Mouse (Mus musculus) heart, embryonic 14.5 days (tissue): Measurements from ENCODE around the gene Eps8l1. TPM values are rescaled to one million over a fixed set of nuclear protein-coding genes. Genes with fewer than 3 reads are reported as not detected.
A peak's percentile ranks its signal among the peaks of the same experiment; 100 is the strongest.

Experiments
- ATAC-seq: fragments of 200-750 bp; cut with Nextera tagmentation; 2 replicates; pipeline ENCODE4 v1.8.0; 2017; ENCODE audit warnings: low read depth, moderate TSS enrichment; ENCODE audit not compliant: insufficient number of reproducible peaks, insufficient read depth, low FRiP score
- H3K27ac ChIP-seq, 2 experiments: fragments of 200-500 bp in 1 of 2; fragments of 300-500 bp in 1 of 2; sonication (generic) in 1 of 2; replicated peaks in 1 of 2; 2 replicates each; pipeline ENCODE4 v1.5.1; 2012 to 2014; ENCODE audit warnings: low read depth in 2 of 2, low read length in 2 of 2, control low read depth in 1 of 2, mild to moderate bottlenecking in 1 of 2, mixed read lengths in 1 of 2; ENCODE audit not compliant: control insufficient read depth in 1 of 2, insufficient read depth in 1 of 2
- H3K27me3 ChIP-seq: fragments of 300-500 bp; sonication (generic); 2 replicates; pipeline ENCODE4 v1.6.1; 2014; ENCODE audit warnings: mild to moderate bottlenecking, low read length, control low read depth; ENCODE audit not compliant: control insufficient read depth, insufficient read depth
- H3K36me3 ChIP-seq: fragments of 300-500 bp; sonication (generic); 2 replicates; pipeline ENCODE4 v1.6.1; 2014; ENCODE audit warnings: mild to moderate bottlenecking, control low read depth, low read length, mixed read lengths; ENCODE audit not compliant: control insufficient read depth, insufficient read depth
- H3K4me1 ChIP-seq, 2 experiments: fragments of 200-500 bp in 1 of 2; fragments of 300-500 bp in 1 of 2; sonication (generic) in 1 of 2; 2 replicates each; pipeline ENCODE4 v1.6.1; 2012 to 2014; ENCODE audit warnings: low read length in 2 of 2, control low read depth in 1 of 2, mixed read lengths in 1 of 2; ENCODE audit not compliant: control insufficient read depth in 2 of 2, insufficient read depth in 2 of 2
- H3K4me2 ChIP-seq: fragments of 300-500 bp; sonication (generic); 2 replicates; pipeline ENCODE4 v1.6.1; 2014; ENCODE audit warnings: mild to moderate bottlenecking, low read length
- H3K4me3 ChIP-seq, 2 experiments: fragments of 200-500 bp in 1 of 2; fragments of 300-500 bp in 1 of 2; sonication (generic) in 1 of 2; 2 replicates each; pipeline ENCODE4 v1.5.1; 2012 to 2014; ENCODE audit warnings: low read length in 2 of 2, mild to moderate bottlenecking in 2 of 2, control low read depth in 1 of 2, low read depth in 1 of 2, moderate library complexity in 1 of 2; ENCODE audit not compliant: control insufficient read depth in 1 of 2, insufficient read depth in 1 of 2
- H3K9ac ChIP-seq: fragments of 300-500 bp; sonication (generic); 2 replicates; pipeline ENCODE4 v1.6.1; 2014; ENCODE audit warnings: mild to moderate bottlenecking, low read length
- H3K9me3 ChIP-seq: fragments of 300-500 bp; sonication (generic); 2 replicates; pipeline ENCODE4 v1.6.1; 2016; ENCODE audit warnings: low read length, control low read depth; ENCODE audit not compliant: control insufficient read depth
- WGBS: fragments of 180-500 bp; shearing (Covaris S2); extraction: QIAGEN DNeasy Blood & Tissue Kit; methylation state at CpG from one replicate; pipeline ENCODE4 v1.1.7; 2014; 5-methylcytosine and 5-hydroxymethylcytosine counted together
- polyA plus RNA-seq: library from polyadenylated mRNA; unstranded; fragments of >200 nt; fragmentation: Nextera tagmentation; extraction: Ambion mirVana; gene quantifications from 2 replicates; pipeline ENCODE4 v1.2.1, GENCODE M21; 2014

The Eps8l1 gene
- polyA plus RNA-seq, 1 experiment from 2014 or later: 4.7 TPM

- peaks cover 57% of the 10 kb centered on the region for H3K36me3 ChIP-seq
- H3K27me3 ChIP-seq: no peaks in the 10 kb centered on the region
- no peaks in the 10 kb centered on the region for H3K9me3 ChIP-seq
- ATAC-seq: no peak
- WGBS: 14% methylated on average over 9 of the region's 9 CpGs
- H3K4me3 ChIP-seq: peak overlapping the region in 1 of 2 experiments; percentile 4; a peak in 2 of 4 replicates
- H3K27ac ChIP-seq: peak overlapping the region; percentile 21 to 64; a peak in 3 of 4 replicates
- peak overlapping the region; percentile 90 for H3K4me2 ChIP-seq
- H3K9ac ChIP-seq: peak overlapping the region; percentile 96; the same call in 1 of the 2 replicates
- peaks cover 26 to 37% of the 10 kb centered on the region in 2 experiments for H3K4me1 ChIP-seq
These were observed 37.8 kb downstream of the Eps8l1 start for GRCm38 (mm10) chr7:4498251-4498650.

- H3K27ac ChIP-seq: peak overlapping the region; percentile 21 to 64; a peak in 2 of 4 replicates
These were observed 38.6 kb downstream of the Eps8l1 start for GRCm38 (mm10) chr7:4499034-4499433.

GRCm38 (mm10) chr7:4500892-4501471 is 40.5 kb downstream of the Eps8l1 start:
- H3K9ac ChIP-seq: peak overlapping the region; percentile 96
- H3K9me3 ChIP-seq: no peaks in the 10 kb centered on the region
- under 1% methylated on average over 40 of the region's 52 CpGs for WGBS
- H3K36me3 ChIP-seq: peaks cover 45% of the 10 kb centered on the region
- ATAC-seq: peak; percentile 33
- H3K27me3 ChIP-seq: no peaks in the 10 kb centered on the region
- peak overlapping the region; percentile 60 to 94 for H3K27ac ChIP-seq
- H3K4me2 ChIP-seq: peak overlapping the region; percentile 90
- peak overlapping the region; percentile 84 to 88 for H3K4me3 ChIP-seq
- peaks cover 26 to 37% of the 10 kb centered on the region in 2 experiments for H3K4me1 ChIP-seq

More at GRCm38 (mm10) chr7:4499034-4499433, 38.6 kb downstream of the Eps8l1 start:
- no peaks in the 10 kb centered on the region for H3K27me3 ChIP-seq
- peak overlapping the region in 1 of 2 experiments; percentile 88; a peak in 1 of 4 replicates for H3K4me3 ChIP-seq
- peak overlapping the region; percentile 96 for H3K9ac ChIP-seq
- no peaks in the 10 kb centered on the region for H3K9me3 ChIP-seq
- H3K4me2 ChIP-seq: peak overlapping the region; percentile 90
- no peak for ATAC-seq
- 62% methylated on average over 4 of the region's 4 CpGs for WGBS
- H3K36me3 ChIP-seq: peaks cover 50% of the 10 kb centered on the region
- H3K4me1 ChIP-seq: peaks cover 26 to 37% of the 10 kb centered on the region in 2 experiments

- Histone ChIP-seq H3K27me3 (no peaks in the 10 kb centered on the region), H3K4me1 (peaks cover 26 to 37% of the 10 kb centered on the region in 2 experiments), H3K36me3 (peaks cover 39% of the 10 kb centered on the region), H3K4me3 (peak within 1 kb of the TSS; percentile 84 to 88), H3K27ac (peak within 1 kb of the TSS; percentile 94 to 98), H3K9ac (peak within 1 kb of the TSS; percentile 96), H3K4me2 (peak within 1 kb of the TSS; percentile 90), H3K9me3 (no peaks in the 10 kb centered on the region)
- under 1% methylated on average over 61 of the region's 62 CpGs for WGBS
- peak; percentile 90 for ATAC-seq
These were observed 41.3 kb downstream of the Eps8l1 start, which contains the start of gene Ppp1r12c for GRCm38 (mm10) chr7:4501558-4502397. Gene Ppp1r12c, minus strand, starts transcription at chr7:4501680.

GRCm38 (mm10) chr7:4502421-4503090 is 42.1 kb downstream of the Eps8l1 start:
- Histone ChIP-seq H3K27me3 (no peaks in the 10 kb centered on the region), H3K9me3 (no peaks in the 10 kb centered on the region), H3K27ac (peak overlapping the region; percentile 94 to 98; a peak in 3 of 4 replicates), H3K9ac (peak overlapping the region; percentile 96; the same call in 1 of the 2 replicates), H3K4me1 (peaks cover 22 to 33% of the 10 kb centered on the region in 2 experiments), H3K36me3 (peaks cover 34% of the 10 kb centered on the region), H3K4me3 (peak overlapping the region; percentile 84 to 88), H3K4me2 (peak overlapping the region; percentile 90)
- no peak for ATAC-seq
- WGBS: 8% methylated on average over 14 of the region's 14 CpGs

GRCm38 (mm10) chr7:4503100-4503499 is 42.6 kb downstream of the Eps8l1 start:
- peaks cover 34% of the 10 kb centered on the region for H3K36me3 ChIP-seq
- no peaks in the 10 kb centered on the region for H3K9me3 ChIP-seq
- no peak overlapping the region for H3K4me2 ChIP-seq
- no peaks in the 10 kb centered on the region for H3K27me3 ChIP-seq
- peaks cover 17 to 27% of the 10 kb centered on the region in 2 experiments for H3K4me1 ChIP-seq
- ATAC-seq: no peak
- H3K4me3 ChIP-seq: no peak overlapping the region
- peak overlapping the region in 1 of 2 experiments; percentile 94; a peak in 1 of 4 replicates for H3K27ac ChIP-seq
- WGBS: 74% methylated on average over 4 of the region's 4 CpGs
- no peak overlapping the region for H3K9ac ChIP-seq

GRCm38 (mm10) chr7:4503858-4504257 is 43.4 kb downstream of the Eps8l1 start:
- 78% methylated on average over 5 of the region's 5 CpGs for WGBS
- Histone ChIP-seq H3K4me1 (peaks cover 15 to 23% of the 10 kb centered on the region in 2 experiments), H3K27ac (peak overlapping the region; percentile 49 to 61; a peak in 1 of 4 replicates), H3K4me3 (no peak overlapping the region), H3K27me3 (no peaks in the 10 kb centered on the region), H3K9ac (no peak overlapping the region), H3K9me3 (no peaks in the 10 kb centered on the region), H3K4me2 (no peak overlapping the region), H3K36me3 (peaks cover 37% of the 10 kb centered on the region)
- no peak for ATAC-seq
